Mouse (Mus musculus) left cerebral cortex, adult 18-20 months (tissue): Measurements from ENCODE around the gene Pkhd1. TPM values are rescaled to one million over a fixed set of nuclear protein-coding genes. Genes with fewer than 3 reads are reported as not detected.

Source experiments
- total RNA-seq, 2 experiments: library from RNA; stranded (reverse); gene quantifications; 2 replicates each; pipeline ENCODE4 v1.2.3; 2021

Pkhd1 gene
- total RNA-seq, 2 experiments from 2014 or later: 0.05 to 0.07 TPM

Other genes starting within 250 kb of the Pkhd1 start
- gene Il17a, start 112.8 kb upstream of the Pkhd1 start, total RNA-seq: not detected
- not detected for gene Il17f, start 172.6 kb upstream of the Pkhd1 start, total RNA-seq
- gene Mcm3, start 202.2 kb upstream of the Pkhd1 start, total RNA-seq: 1 to 10 TPM; 1.9 to 2.8 TPM